Mouse (Mus musculus) 3T3-L1 (cell line): ENCODE data around the gene Rnf220.

Experiments
- DNase-seq: peaks from one replicate; pipeline ENCODE4 v3.0.0-alpha.2; 2015; ENCODE audit warnings: low read depth, low spot score

Rnf220 gene

GRCm38 (mm10) chr4:117343385-117343784, 153.5 kb downstream of the Rnf220 start:
- DNase-seq: no peak

GRCm38 (mm10) chr4:117342751-117343150, 154.1 kb downstream of the Rnf220 start:
- no peak for DNase-seq

- DNase-seq: no peak
These were observed 155.6 kb downstream of the Rnf220 start for GRCm38 (mm10) chr4:117341282-117341681.

- DNase-seq: no peak
These were observed 157.1 kb downstream of the Rnf220 start for GRCm38 (mm10) chr4:117339796-117340195.

GRCm38 (mm10) chr4:117330836-117331475, 165.9 kb downstream of the Rnf220 start:
- peak; percentile 15 for DNase-seq

GRCm38 (mm10) chr4:117330132-117330531, 166.7 kb downstream of the Rnf220 start:
- no peak for DNase-seq

GRCm38 (mm10) chr4:117326915-117327314, 169.9 kb downstream of the Rnf220 start:
- no peak for DNase-seq

GRCm38 (mm10) chr4:117325076-117325475, 171.8 kb downstream of the Rnf220 start:
- DNase-seq: no peak

- peak; percentile 37 for DNase-seq
These were observed 173.1 kb downstream of the Rnf220 start for GRCm38 (mm10) chr4:117323515-117324344.

- DNase-seq: no peak
These were observed 175.8 kb downstream of the Rnf220 start for GRCm38 (mm10) chr4:117321011-117321410.

- peak; percentile 50 for DNase-seq
These were observed 178.3 kb downstream of the Rnf220 start for GRCm38 (mm10) chr4:117318508-117318907.

- DNase-seq: no peak
These were observed 179.1 kb downstream of the Rnf220 start for GRCm38 (mm10) chr4:117317701-117318190.

- no peak for DNase-seq
These were observed 180.1 kb downstream of the Rnf220 start for GRCm38 (mm10) chr4:117316800-117317199.

GRCm38 (mm10) chr4:117314849-117315500, 181.9 kb downstream of the Rnf220 start:
- DNase-seq: peak; percentile 14

- no peak for DNase-seq
These were observed 183.8 kb downstream of the Rnf220 start for GRCm38 (mm10) chr4:117313085-117313424.

- DNase-seq: no peak
These were observed 184.3 kb downstream of the Rnf220 start for GRCm38 (mm10) chr4:117312416-117313084.

- DNase-seq: no peak
These were observed 185.0 kb downstream of the Rnf220 start for GRCm38 (mm10) chr4:117311891-117312290.

GRCm38 (mm10) chr4:117309427-117309826, 187.4 kb downstream of the Rnf220 start:
- DNase-seq: no peak

- DNase-seq: no peak
These were observed 189.6 kb downstream of the Rnf220 start for GRCm38 (mm10) chr4:117307270-117307669.

GRCm38 (mm10) chr4:117305461-117305860, 191.4 kb downstream of the Rnf220 start:
- no peak for DNase-seq

GRCm38 (mm10) chr4:117304239-117305025, 192.4 kb downstream of the Rnf220 start:
- no peak for DNase-seq
